Mouse (Mus musculus) CD4-positive helper T cell, adult 2 months (primary cell): ENCODE results near the gene Efs.
"Not testable (repeated sequence)": the region's sequence is repeated elsewhere in the genome, so short reads cannot be mapped to it uniquely, and the experiment has no call there.

ENCODE experiments used
- DNase-seq: peaks from one replicate; pipeline ENCODE4 v3.0.0-alpha.2; 2012; ENCODE audit warnings: low read depth, missing footprints, low spot score

Efs gene

GRCm38 (mm10) chr14:54948781-54949180, 22.9 kb upstream of the Efs start:
- no peak for DNase-seq

- not testable (repeated sequence) for DNase-seq
Observed at GRCm38 (mm10) chr14:54947008-54947407, 21.1 kb upstream of the Efs start.

- DNase-seq: no peak
Observed at GRCm38 (mm10) chr14:54945975-54946704, 20.2 kb upstream of the Efs start.

- DNase-seq: no peak
Observed at GRCm38 (mm10) chr14:54944939-54945338, 19.0 kb upstream of the Efs start.

GRCm38 (mm10) chr14:54943971-54944370, 18.0 kb upstream of the Efs start:
- DNase-seq: no peak

GRCm38 (mm10) chr14:54942479-54942878, 16.6 kb upstream of the Efs start:
- no peak for DNase-seq

- DNase-seq: no peak
Observed at GRCm38 (mm10) chr14:54941024-54941978, 15.4 kb upstream of the Efs start.

GRCm38 (mm10) chr14:54940176-54940530, 14.2 kb upstream of the Efs start:
- no peak for DNase-seq

GRCm38 (mm10) chr14:54939434-54940175, 13.7 kb upstream of the Efs start:
- peak; percentile 56 for DNase-seq

GRCm38 (mm10) chr14:54938431-54939219, 12.7 kb upstream of the Efs start:
- DNase-seq: no peak

GRCm38 (mm10) chr14:54937361-54938182, 11.6 kb upstream of the Efs start:
- DNase-seq: no peak

- no peak for DNase-seq
Observed at GRCm38 (mm10) chr14:54936831-54937160, 10.9 kb upstream of the Efs start.

GRCm38 (mm10) chr14:54935904-54936830, 10.2 kb upstream of the Efs start, which contains the start of gene Cmtm5:
TSS of gene Cmtm5 (plus strand) at chr14:54936261.
- no peak for DNase-seq

- no peak for DNase-seq
Observed at GRCm38 (mm10) chr14:54932645-54933150, 6.8 kb upstream of the Efs start, which contains the start of gene Il25. TSS of gene Il25 (plus strand) at chr14:54932695.

GRCm38 (mm10) chr14:54930431-54930830, 4.5 kb upstream of the Efs start:
- DNase-seq: no peak

- DNase-seq: no peak
Observed at GRCm38 (mm10) chr14:54929801-54930200, 3.9 kb upstream of the Efs start.

GRCm38 (mm10) chr14:54927296-54927695, 1.4 kb upstream of the Efs start:
- DNase-seq: no peak

- no peak for DNase-seq
Observed at GRCm38 (mm10) chr14:54926401-54927158, 654 bp upstream of the Efs start.
